Mouse (Mus musculus): Measurements from ENCODE around the gene Hrc.
"Not testable (repeated sequence)": the region's sequence is repeated elsewhere in the genome, so short reads cannot be mapped to it uniquely, and the experiment has no call there.

Hrc gene

DNA sequence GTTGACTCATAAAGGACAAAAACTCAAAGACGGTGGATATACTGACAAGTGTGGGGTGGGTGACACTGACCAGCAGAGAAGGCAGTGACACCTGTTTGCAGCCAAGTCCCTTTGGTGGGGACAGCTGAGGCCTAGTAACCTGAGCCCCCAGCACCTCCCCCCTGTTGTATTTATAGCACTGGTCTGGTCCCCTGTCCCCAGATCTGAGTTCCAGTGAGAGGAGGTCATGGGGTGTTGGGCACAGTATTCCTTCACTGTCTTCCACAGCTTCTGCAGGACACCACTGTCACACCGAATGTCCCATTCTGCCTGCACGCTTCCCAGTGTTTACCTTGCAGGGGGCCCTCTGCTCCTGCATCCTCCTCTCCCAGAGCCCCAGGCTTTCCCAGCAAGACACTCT lies 485 bp upstream of the Hrc start:
- DNase-seq = no peak

DNA sequence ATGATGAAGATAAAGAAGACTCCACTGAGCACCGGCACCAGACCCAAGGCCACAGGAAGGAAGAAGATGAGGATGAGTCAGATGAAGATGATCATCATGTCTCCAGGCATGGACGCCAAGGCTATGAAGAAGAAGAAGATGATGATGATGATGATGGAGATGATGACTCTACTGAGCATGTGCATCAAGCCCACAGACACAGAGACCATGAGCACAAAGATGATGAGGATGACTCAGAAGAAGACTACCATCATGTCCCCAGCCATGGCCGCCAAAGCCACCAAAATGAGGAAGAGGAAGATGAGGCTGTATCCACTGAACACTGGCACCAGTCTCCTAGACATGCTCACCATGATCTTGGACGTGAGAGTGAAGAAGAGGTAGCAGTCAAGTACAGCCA lies 1.2 kb downstream of the Hrc start:
- no peak for DNase-seq

DNA sequence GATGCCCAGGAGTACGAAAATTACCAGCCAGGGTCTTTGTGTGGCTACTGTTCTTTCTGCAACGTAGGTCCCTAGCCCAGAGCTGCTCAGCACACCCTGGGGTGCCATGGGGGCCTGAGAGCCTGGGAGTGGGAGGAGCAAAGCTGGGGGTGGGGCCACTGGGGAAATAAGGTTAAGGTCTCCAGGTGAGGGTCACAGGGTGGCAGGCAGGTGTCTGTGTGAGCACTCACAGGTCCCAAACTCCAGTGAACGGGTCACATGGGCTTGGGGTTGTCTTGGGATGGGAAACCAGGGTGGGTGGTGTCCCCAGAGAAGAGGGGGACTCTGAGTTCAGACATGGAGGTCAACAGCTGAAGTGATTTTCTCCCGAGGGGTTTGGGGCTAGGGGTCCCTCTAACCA lies 2.4 kb downstream of the Hrc start:
- no peak for DNase-seq

DNA sequence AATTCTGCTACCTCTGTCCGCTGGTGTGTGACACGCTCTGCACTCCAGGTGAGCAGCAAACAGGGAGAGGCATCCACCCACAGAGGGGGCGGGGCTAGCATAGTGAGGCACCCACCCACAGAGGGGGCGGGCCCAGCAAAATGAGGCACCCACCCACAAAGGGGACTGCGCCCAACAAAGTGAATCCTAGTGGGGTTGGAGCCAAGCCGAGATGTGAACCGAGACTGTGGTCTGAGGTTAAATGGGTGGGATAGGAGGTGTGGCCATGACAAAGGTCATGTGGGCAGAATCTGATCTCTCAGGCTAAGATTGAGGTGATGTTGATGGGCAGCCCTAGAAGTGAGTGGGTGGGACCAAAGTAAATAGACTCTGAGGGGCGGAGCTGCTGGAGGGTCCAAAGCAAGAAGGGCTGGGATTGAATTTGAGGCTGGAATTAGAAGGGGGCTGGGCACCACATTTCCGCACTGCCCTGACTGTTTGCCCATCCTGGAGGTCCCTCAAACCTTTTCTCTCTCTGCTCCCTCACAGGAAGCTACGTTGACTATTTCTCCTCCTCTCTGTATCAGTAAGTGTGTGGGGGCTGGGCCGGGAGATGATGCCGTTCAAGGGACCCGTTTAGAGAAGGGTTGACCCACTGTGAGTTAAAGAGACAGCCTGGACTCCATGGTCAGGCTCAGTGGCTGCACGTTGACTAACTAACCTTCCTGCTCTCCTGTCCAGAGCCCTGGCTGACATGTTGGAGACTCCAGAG lies 3.2 kb downstream of the Hrc start:
- peak; percentile 40 for DNase-seq

DNA sequence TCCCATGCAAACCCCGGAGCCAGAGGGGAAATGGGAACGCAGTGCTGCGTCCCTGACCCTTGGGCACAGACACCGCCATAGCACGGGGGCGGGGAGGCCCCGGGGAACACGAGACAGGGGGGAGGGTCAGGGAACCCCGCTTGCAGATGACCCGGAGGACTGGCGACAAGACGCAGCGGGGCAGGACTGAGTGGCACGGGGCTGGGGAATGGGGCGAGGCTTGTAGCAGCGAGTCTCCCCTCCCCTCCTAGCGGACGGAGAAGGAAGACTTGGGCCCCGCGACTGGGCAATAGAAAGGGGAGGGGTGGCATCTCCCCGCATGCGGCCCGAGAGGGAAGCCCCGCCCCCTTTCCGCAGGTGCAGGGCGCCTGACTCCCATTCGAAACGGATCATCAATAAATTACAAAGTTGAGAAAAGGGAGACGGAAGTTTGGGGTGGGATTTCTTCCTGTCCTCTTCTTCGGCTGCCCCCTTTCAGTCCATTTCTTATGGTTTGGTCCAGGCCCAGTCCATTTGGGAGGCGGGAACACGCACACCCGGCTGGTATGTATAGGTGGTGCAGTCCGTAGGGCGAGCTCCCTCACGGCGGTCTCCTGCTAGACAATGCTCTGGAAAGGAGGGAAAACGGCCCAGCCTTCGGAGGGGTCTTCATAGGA lies 4.4 kb downstream of the Hrc start:
- peak; percentile 72 for DNase-seq

DNA sequence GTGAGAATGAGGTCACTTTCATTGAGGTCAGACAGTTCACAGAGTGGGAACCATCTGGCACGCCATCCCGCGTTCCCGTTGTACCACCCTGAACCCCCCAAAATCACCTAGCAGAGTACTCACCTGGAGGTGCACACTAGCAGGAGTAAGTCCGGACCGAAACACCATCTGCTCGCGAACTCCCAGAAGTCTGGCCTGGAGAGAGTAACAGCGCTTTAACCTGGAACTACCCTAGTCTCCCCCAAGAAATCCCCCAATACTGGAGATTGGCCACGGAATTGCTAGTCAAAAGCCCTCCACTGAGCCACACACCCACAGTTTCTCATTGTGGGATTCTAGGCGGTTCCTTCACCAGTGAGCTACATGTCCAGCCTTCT lies 5.0 kb downstream of the Hrc start:
- no peak for DNase-seq

DNA sequence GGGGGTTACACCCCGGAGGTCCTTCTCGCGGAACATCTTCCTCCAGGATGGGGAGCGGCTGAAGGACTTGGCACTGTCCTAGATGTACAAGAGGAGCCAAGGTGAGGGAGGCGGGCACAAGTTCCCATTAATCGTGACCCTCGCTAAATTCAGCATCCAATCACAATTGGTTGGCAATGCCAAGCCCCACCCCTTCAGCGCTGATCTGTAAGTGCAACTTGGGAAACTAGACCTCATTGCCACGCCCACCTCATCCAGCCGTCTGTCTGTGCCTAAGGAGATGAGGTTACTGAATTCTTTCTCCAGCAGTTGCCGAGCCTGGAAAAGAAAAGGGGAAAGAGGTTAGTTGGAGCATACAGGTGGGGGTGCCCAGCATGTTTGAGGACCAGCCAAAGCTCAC lies 5.6 kb downstream of the Hrc start:
- no peak for DNase-seq

DNA sequence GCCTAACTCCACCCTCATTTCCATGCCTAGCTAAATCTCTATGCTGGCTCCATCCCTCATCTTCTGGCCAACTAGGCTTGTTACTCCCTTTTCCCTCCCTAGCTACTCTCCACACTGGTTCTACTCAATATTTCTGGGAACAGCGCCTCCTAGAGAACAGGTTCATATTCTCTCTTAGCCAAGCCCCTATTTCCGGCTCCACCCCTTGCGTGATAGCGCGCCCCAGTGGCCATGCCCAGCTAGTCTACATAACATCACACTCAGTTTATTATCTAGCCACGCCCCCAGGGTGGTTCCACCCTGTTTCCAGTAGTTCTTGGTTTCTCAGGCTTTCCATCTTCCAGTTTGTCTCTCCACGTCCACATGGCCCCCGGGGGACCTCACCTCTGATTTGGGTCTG lies 6.2 kb downstream of the Hrc start:
- peak; percentile 61 for DNase-seq

DNA sequence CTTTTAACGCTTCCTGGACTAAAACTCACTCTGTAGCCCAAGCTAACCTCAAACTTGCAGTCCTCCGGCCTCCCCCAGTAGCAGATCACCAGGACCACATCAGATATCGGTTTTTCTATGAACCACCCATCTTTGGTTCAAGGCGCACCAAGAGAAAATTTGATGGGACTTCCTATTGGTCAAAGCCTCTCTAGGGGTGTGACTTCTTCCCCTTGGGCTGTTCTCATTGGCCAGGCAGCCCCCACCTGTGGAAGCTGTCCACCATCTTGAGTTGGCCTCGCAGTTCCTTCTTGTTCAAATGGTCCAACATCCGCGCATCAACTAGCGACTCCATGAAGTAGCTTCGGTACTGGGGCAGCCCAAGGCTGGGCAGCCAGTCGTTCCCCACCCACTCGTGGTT lies 7.0 kb downstream of the Hrc start:
- DNase-seq = no peak

DNA sequence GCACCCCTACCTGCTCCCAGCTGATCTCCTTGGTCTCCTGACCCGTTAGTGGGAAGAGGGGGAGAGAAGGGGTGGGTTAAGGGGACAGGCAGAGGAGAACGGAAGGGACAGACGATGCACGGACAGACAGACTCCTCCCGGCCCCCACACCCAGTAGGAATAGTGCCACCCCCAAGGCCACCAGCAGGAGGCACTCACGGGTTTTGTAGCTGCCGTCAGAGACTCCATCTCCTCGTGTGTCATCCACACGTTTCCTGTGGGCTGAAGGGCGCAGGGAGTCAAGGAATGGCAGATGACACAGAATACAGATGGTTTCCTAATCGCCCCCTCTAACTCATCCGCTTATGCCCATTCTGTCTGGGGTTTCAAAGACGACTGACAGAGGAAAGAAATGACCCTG lies 8.5 kb downstream of the Hrc start:
- no peak for DNase-seq

DNA sequence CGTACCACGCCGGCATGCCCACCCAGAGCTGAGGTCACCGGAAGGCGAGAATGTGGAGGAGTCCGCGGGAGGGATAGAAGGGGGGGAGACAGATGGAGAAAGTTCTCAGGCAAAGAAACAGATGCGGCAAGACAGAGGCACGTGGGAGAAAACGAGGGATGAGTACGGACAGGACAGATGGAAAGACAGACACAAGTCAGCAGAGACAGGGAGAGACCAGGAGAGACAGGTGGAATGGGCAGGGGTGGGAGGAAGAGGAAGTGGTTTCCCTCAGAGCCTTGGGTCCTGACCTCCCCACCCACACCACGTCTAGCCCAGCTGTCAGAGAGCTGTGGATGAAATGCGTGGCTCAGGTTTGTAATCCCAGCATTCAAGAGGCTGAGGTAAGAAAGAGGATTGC lies 11.8 kb downstream of the Hrc start:
- DNase-seq = no peak

DNA sequence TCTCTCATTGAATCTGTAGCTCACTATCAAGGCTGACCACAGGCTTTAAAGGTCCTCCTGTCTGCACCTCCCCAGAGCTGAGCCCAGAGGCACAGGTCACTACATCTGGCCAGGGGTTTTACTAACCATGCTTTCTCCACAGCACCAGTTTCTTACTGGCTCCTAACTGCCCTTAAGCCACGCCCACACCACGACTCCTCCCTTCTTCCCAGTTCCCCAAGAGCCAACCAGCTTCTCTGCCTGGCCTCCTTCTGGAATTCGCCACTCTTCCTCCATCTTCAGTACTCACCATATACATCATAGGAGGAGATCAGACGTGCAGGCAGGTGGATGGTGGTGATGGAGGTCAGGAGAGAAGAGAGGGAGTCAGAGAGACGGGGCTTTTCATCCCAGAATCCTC lies 18.0 kb downstream of the Hrc start:
- no peak for DNase-seq

DNA sequence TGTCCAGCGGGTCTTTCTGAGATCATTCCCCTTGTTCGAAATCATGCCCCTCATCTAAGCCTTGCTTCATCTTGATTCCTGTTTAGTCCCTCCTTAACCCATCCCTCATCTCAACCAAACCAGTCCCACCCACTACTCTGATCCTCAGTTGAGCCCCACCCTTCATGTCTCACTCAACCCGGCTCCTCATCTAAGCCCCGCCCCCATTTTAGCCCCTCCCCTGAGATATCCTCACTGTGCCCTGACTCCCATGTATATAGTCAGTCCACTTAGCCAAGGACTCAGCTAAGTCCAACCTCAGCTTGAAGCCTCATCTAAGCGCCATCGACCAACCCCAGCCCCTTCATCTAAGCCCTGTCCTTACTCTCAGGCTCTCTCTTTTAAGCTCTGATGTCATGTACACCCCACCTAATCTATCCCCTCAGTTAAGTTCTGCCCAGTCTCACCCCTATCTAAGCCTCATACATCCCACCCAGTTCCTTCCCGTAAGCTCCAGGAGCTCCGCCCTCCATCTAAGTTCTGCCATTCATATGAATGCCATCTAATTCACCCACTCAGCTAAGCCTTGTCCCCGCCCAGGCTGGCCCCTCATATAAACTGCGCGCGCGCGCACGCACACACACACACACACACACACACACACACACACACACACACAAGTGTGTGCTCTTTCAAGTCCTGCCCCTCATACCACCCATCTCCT lies 20.4 kb downstream of the Hrc start:
- DNase-seq = no peak

DNA sequence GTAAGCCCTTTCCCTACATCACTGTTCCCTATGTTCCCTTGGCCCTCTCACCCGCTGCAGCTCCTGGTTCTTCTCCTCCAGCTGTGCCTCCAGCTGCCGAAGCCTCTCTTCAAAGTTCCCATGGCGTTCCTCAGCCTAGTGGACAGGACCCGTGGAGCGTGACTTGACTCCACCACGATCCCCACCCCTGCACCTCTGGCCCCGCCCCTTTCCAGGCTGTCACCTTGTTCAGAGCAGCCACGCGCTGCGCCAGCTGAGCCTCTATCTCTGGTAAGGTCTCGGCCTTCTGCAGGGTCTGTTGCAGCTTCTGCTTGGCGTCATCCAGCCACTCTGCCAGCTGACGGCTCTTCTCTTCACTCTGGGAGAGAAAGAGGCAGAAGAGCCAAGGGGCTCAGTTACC lies 21.0 kb downstream of the Hrc start:
- DNase-seq = no peak

DNA sequence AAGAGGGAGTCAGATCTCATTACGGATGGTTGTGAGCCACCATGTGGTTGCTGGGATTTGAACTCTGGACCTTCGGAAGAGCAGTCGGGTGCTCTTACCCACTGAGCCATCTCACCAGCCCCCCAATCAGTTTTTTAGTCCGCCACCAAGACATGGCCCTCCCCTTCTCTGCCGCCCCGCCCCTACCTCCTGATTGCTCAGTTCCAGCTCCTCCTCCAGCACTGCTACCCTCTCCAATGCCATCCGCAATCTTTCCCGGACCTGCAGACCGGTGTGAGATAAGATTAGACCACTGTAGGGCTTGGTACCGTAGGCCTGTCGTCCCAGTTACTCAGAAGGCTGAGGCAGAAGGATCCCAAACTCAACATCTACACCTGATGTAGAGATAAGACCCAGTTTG lies 24.0 kb downstream of the Hrc start:
- not testable (repeated sequence) for DNase-seq

DNA sequence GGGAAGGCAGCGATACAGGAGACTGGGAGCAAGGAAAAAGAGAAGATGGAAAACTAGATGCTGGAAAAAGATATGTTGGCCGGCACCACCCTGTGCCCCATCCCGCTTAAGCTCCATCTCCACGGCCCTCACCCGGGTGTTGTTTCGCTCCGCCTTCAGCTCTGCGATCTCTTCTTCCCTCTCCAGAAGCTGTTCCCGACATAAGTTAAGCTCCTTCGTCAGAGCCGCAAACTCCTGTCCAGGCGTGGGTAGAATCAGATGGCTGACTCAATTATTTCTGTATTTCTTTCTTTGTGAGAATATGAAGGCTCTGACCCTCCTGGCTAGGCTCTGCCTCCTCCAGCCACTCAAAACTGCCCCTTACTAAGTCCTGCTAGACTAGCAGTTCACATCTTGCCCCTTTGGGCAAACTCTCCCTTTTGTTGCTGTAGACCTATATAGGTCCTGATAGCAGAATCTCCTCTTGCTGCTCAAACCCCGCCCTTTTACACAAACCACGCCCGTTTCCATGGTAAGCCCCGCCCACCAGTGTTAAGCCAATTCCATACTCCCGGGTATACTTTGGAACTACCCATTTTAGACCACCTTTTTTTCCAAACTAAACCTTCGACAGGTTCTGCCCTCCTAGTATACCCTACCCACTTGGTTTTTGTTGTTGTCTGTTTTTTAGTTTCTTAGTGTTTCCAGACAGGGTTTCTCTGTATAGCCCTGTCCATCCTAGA lies 25.5 kb downstream of the Hrc start:
- DNase-seq = peak; percentile 54

DNA sequence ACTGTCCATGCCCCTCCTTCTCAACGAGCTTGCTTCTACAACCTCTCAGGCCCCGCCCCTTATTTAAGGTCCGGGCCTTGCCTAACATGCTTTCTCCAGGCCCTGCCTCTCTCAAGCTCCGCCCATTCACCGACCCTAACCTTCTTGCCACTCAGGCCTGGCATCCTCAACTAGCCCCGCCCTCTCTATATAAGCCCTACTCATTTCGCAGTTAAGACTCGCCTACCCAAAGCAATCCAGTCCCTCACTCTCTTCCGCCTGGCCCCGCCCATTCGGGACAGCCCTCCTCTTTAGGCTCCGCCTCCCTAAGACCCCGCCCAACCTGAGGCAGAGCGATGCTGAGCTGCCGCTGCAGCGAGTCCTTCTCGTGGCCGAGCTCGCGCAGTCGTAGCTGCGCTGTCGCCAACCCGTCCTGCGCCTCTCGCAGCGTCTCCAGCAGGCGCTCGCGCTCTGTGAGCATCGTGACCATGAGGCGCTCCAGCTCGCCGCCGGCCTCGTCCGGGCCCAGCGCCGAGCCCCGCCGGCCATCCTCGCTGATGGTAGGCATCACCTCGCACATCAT lies 26.2 kb downstream of the Hrc start:
- peak; percentile 87 for DNase-seq

DNA sequence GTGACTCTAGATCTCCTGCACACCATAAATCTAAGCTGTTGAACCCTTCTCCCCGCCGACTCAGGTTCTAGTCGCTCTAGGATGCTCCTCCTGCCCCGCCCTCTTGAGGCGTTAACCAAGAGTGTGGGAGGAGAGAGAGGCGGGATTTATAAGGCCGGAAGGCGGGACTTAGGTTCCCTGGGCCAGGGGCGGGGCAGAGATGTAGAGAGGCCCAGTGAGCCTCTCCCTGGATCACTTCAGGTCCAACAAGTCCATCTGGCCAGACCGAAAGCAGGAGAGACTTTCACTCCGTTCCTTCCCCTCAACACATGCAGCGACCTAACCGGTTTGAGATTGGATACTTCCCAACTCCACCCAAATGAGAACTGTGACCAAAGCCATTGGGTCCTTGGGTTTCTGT lies 27.7 kb downstream of the Hrc start:
- DNase-seq = peak; percentile 78

DNA sequence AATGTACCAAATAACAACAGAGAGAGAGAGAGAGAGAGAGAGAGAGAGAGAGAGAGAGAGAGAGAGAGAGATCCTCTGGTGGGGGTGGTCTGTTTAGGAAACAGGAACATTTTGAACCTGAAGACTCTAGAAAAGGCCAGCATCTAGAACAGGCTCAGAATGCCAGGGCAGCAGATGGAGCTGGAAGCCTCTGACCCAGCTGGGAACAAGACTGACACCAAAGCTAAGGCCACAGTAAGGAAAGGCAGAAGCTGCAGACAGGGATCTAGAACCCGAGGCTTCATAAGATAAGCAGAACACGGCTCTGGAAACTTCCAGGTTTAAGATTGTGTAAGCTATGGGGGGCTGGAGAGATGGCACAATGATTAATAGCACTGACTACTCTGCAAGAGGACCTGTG lies 28.9 kb downstream of the Hrc start:
- DNase-seq = no peak

DNA sequence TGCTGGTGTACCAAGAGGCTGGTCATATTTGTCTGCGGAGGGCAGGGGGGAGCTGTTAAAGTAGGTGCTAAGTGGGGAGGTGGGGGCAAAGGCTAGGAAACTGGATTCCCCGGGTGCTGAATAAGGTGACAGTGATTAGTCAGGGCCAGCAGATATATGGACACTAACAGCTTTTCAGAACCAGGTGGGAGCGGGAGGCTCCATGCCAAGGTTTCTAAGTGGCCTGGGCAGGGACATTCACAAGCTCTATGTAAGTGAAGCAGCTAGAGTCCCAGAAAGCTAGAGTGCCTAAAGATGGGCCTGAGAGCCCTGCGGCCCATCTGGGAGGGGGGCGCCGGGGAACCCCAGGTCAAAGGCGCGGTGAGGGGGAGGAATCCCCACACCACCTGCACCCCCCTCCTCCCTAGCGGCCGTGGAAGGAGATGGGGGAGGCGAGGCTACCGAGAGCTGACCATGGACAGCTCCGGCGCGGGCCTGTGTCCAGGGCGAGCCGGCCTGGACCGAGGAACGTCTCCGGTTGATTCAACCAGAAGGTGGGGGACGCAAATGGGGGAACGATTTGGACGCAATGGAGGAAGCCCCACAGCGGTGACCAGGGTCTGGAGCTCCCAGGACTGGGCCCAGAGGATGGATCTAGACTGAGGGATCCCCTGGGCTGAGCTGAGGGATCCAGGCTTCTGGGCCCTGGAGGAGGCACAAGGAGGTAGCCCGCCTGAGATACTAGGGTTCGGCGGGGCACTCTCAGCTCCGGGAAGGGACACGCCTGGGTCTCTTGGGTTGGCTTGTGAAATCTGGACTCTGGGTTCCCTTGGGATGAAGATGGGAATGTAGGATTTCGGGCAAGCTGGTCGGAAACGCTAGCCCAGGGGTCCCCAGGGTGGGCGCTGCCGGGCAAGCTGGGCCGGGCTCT lies 30.9 kb downstream of the Hrc start:
- peak; percentile 65 for DNase-seq

DNA sequence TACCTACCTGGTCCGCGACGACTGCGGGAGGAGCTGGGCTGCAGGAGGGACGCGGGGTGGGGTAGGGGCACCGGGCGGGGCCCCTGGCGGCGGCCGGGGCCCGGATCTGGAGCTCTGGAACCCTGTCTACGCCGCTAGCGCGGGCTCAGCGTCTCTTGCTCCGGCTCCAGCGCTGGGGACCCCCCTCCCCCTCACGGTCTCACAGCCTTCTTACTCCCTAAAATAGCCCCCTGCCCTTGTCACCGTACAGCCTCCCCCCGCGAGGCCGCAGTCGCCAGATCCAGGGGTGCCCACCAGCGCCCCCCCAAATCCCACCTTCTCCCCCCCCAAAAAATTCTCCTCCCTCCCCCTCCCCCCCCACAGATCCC lies 31.5 kb downstream of the Hrc start, which contains the start of gene Ppfia3:
TSS of gene Ppfia3 (minus strand) at position 368 of the 368 bp plus-strand sequence.
- no peak for DNase-seq

Data from cerebellum, adult 8-10 months (tissue).